Mouse (Mus musculus) cerebellum, adult 2 months (tissue): Measurements from ENCODE around the gene Anapc11.

Source experiments
- CTCF ChIP-seq: fragments of 200-500 bp; IDR thresholded peaks from 2 replicates; pipeline ENCODE4 v1.5.1; 2011; ENCODE audit warnings: low read depth, mild to moderate bottlenecking, control low read depth, low read length, moderate library complexity, borderline replicate concordance; ENCODE audit not compliant: insufficient read depth
- POLR2A ChIP-seq: fragments of 200-500 bp; IDR thresholded peaks from 2 replicates; pipeline ENCODE4 v1.6.1; 2011; ENCODE audit warnings: low read length, control low read depth, borderline replicate concordance; ENCODE audit not compliant: insufficient read depth

- TF ChIP-seq POLR2A (no peak), CTCF (no peak)
Measured at GRCm38 (mm10) chr11:120576365-120576981, 21.7 kb upstream of the Anapc11 start.
